Mouse (Mus musculus) c-Kit-negative CD71-positive TER-119-positive erythroid progenitor cells, embryonic 14.5 days (primary cell): ENCODE results near the gene Hdac10.
A peak's percentile ranks its signal among the peaks of the same experiment; 100 is the strongest.

ENCODE experiments used
- DNase-seq: peaks from one replicate; pipeline ENCODE4 v3.0.0-alpha.2; 2013; ENCODE audit warnings: low read depth, low spot score

Gene Hdac10

DNA sequence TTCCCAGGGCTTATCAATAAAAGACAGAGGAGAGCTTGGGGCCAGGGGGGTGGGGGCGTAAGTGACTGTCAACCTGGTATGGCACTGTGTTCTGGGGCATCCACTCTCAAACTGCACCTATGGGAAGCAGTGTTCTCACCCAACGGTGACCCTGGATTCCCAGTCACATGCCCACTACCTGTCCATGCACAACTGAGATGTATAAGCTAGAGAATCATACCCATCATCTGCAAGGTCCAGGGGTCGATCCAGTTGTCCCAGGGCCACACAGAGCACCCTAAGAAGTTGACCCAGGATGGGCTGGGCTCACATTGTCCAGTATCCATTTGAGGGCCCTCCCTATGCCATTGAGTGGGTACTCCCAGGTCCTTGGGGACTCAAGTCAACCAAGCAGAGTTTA is 4.2 kb downstream of the Hdac10 start:
- no peak for DNase-seq

DNA sequence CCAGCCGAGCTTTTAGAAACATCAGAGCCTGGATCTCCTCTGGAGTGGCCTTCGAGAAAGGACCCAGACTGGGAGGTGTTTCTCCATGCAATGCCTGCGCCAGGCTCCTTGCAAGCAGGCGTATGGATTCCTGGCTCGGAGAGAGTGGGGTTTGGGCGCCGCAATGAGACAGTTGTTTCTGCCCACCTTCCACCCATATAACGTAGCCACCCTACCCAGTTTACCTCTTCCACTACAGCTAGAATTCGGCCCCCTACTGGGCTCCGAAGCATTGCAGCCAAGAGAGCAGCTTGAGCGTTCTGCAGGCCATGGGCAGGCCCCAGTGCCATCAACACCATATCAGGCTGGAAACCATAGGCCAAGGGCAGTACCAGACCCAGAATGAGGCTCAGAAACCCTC is 4.9 kb downstream of the Hdac10 start:
- no peak for DNase-seq

DNA sequence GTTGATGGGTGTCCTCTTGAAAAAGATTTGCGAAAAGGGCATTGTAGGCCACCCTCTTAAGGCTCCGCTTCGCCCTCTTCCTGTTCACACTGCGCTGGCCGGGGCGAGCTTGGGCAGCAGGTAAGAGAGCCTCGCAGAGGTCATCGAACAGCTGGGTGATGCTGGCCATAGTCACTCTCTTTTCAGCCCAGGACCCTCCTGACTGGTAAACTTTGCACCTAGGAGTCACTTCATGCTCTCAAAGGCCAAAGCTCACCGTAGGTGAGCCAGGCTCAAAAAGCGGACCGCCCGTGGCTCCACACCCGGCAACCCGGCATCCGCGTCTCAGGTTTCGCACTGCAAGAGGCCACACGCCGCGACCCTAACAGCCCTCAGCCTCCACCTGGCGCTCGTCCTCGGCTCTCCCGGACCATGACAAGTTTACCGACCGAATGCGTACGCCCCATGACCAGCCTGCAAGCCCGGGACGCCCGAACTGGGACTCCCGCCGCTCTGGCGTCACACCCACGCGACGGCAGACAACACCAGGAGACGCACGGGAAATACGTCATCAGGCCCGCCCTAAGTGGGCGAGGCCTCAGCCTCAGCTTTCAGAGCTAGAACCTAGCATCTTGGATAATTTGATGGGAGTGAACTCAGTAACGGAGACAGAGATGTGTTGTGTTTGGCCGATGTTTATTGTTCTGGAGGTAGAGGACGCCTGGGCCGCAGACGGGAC is 5.7 kb downstream of the Hdac10 start, which contains the start of gene Tubgcp6:
TSS of gene Tubgcp6 (minus strand) at position 464 of the 718 bp plus-strand sequence.
- DNase-seq: peak; percentile 92

DNA sequence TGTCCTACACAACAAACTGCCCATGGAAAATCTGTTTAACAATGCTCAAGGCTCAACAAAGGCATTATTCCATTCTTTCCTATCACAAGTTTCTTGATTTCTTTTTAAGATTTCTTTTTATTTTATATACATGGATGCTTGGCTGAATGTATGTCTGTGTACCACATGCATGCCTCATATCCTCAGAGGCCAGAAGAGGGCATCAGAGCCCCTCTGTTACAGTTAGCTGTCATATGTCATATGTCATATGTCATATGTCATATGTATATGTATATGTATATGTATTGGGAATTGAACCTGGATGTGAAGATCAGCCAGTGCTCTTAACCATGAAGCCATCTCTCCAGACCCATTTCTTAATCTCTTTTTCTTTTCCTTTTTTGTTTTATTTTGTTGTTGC is 10.5 kb downstream of the Hdac10 start:
- DNase-seq: no peak

DNA sequence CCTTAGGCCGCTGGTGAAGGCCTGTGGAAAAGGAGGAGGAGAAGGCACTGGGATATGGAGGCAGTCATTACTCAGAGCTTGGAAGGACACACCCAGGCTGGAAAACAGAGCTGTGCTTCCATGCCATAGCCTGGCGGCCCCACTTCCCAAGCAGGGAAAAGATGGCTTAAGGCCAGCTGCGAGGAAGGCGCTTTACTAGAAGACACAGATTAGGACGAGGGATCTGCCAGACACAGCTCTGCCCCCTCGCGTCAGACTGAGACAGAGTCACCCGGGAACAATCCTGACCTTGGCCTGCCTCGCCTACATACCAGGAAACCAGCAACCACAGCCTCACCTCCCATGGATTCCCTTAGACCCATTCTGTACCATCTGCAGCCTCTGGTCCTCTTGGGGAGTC is 18.4 kb downstream of the Hdac10 start:
- DNase-seq: no peak

DNA sequence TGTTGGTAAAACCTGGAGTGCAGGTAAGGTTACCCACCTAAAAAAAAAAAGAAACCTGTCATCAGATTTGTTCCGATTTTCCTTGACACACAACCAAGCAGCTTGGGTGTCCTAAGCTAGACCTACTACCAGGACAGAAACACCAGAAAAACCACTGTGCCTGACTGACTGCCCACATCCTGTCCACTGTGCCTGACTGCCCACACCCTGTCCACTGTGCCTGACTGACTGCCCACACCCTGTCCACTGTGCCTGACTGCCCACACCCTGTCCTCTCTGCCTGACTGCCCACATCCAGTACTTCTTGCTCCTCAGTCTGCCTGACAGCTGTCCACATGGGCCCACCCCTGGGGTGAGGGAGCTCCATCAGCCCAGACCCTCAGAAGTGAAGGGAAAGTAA is 21.5 kb downstream of the Hdac10 start:
- no peak for DNase-seq

DNA sequence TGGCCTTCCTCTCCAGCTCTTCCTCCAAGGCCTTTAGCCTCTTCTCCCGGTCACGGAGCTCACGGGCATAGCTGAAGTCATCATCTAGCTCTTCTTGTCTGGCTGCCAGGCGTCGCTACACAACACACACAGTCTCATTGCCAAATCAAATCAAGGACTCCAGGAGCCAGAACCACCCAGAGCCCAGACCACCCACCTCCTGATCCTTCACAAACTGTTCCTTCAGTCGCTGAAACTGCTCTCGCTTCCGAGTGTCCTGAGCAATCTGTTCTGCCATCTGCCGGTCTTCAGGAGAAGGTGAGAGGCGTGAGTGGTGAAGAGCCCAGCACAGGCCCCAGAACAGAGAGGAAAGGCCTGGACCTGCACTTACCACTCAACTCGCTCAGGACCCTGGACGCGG is 22.4 kb downstream of the Hdac10 start:
- no peak for DNase-seq

DNA sequence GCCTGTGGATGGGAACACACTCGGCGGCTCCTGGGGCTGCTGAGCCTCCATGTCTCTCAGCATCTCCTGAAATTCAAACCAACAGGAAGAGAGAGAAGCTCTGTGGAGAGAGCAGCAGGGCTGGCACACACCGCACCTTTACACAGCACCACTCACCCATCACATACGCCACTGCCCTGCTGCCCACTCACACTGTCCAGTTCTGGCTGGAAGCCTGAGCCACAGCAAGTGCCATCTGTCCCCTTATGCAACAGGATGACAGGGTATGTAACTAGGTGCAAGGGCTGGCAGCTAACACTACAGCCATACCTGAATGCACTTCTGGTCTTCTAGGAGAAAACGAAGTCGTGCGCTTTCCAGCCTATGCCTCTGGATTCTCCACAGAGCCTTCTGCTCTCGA is 24.1 kb downstream of the Hdac10 start:
- no peak for DNase-seq

DNA sequence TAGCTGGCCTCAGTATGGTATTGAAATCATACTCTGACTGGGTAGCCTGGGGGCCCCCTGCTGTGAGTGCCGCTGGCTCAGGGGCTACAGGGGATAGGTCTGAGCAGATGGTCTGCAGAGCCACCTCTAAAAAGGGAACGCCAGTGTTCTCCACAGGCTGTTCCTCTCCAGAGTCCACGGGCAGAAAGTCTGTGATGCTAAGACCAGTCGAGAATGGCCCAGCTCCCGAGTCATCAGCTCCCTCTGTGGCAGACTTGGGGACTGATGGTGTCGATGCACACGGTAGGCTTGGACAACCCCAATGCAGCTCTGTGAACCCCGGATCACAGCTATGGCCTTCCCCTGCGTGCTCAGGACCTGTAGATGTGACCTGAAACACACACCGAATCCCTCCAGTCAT is 24.6 kb downstream of the Hdac10 start:
- no peak for DNase-seq

DNA sequence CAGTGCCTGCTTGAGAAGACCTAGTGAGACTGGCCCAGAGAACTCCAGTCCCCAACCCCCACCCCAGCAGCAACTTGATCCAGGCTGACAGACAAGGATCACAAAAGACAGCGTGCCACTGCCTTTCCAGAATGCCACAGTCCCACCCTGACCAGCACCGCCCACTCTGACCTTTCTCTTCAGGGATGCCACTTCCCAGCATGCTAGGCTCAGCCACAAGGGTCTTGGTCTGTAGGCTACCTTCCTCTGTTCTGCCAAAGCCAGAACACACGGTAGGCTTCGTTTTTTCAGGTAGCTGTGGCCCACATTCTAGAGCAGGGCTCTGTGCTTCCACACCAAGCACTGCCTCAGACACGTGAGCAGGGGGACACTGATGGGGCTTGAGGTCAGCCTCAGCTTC is 25.9 kb downstream of the Hdac10 start:
- DNase-seq: no peak

DNA sequence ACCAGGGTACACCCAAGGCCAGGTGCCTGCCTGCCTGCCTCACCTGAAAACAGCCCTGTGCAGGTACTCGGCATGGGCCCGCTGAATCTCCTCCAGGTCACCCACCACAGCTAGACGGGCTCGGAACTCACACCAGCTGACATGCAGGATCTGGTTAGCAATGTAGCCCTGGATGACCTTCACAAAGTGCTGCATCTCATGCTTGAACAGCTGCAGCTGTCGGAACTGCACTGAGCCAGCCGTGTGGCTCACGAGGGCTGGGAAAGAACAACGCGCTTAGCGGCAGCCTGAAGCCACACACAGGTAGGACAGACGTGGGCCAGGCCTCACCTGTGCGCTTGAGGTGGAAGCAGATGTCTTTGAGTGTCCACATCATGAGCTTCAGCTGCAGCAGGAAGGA is 27.7 kb downstream of the Hdac10 start:
- DNase-seq: no peak

DNA sequence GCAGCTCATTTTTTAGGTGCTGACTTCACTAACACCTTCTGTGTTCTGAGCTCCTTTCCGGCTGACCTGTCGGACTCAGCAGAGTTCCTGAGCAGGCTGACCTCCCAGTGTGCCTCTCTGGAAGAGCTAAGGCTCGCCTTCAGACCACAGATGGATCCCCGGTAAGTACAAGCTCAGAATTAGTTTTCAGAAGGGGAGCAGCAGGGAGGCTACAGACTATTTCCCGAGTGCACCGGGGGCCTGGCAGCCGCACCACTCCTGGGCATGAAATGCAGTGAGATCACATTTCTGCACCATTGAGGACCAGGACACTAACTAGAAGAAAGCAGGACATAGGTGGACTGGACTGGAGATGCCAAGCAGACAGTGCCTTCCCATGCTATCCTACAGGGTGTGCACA is 29.9 kb downstream of the Hdac10 start:
- DNase-seq: no peak

DNA sequence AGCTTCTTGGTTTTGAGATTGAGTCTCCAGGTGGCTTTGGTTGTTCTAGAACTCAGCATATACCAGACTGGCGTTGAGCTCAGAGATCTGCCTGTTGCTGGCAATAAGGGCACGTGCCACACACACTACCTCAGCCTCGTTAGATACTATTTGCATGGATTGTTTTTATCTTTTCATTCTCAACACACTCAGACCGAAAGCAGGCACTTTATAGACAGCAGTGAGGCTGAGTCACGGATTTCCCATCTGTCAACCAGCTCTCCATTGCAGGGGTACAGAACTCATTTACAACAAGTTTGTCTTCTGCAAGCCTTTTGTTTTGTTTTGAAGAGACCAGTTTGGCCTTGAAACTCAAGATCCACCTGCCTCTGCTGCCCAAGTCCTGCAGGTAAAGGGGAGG is 31.1 kb downstream of the Hdac10 start:
- no peak for DNase-seq

DNA sequence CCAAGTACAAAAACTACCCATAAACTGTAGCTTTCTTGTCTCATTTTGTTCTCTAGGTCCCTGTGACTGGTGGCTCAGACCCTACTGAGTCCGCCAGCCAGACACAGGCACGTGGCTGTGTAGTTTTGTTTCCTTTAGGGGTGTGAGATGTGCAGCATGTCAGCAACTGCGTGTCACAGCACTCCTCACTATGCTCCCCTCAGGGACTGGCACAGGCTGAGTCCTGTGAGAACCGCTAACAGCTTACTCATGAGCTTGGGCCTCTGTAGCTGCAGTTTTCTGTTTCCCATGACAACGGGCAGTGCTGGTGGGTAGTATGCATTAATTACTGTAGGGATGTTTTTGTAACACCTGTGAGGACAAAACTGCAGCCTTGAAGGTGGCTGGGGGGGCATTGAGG is 36.3 kb downstream of the Hdac10 start:
- no peak for DNase-seq

DNA sequence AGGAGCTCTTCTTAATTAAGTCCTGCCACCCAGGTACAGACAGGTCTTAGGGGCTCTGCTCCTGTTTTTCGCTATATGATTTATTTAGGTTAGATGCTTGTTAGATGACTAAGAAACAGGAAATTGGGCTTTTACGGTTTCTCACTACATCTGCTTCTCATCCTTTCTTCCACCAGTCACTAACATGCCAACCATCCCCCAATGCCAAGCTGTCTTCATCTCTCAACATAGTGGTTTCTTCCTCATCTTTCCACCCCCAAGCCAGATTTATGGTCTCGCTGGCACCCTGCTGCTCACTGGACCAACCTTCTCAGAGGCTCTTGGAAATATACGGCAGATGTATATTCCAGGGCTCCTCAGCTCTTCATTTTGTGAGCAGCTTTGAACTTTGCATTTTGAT is 37.8 kb downstream of the Hdac10 start:
- DNase-seq: no peak

DNA sequence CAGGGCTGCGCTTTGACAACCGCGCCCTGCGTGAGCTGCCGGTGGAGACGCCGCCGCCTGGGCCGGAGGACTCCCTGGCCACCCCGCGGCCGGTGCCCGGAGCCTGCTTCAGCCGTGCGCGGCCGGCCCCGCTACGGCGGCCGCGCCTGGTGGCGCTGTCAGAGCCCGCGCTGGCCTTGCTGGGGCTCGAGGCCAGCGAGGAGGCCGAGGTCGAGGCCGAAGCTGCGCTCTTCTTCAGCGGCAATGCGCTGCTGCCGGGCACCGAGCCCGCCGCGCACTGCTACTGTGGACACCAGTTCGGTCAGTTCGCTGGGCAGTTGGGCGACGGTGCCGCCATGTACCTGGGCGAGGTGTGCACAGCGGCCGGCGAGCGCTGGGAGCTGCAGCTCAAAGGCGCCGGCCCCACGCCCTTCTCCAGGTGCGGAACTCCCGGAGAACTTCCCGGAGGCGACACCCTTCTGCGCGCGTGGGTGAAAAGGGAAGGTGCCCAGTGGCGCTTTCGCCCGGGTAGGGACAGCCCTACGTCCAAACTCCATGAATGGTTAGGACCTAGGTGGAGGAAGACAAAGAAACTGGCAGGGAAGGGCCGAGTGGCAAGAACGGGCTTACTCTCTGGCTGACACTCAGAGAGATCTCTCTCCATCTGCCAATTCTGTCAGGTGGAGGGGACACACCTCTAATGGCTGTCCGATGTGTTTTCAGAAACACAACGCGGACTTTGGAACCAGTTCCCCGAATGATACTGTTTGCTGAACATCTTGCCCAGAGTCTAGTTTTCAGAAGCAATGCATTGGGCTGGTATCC is 39.0 kb downstream of the Hdac10 start:
- no peak for DNase-seq

DNA sequence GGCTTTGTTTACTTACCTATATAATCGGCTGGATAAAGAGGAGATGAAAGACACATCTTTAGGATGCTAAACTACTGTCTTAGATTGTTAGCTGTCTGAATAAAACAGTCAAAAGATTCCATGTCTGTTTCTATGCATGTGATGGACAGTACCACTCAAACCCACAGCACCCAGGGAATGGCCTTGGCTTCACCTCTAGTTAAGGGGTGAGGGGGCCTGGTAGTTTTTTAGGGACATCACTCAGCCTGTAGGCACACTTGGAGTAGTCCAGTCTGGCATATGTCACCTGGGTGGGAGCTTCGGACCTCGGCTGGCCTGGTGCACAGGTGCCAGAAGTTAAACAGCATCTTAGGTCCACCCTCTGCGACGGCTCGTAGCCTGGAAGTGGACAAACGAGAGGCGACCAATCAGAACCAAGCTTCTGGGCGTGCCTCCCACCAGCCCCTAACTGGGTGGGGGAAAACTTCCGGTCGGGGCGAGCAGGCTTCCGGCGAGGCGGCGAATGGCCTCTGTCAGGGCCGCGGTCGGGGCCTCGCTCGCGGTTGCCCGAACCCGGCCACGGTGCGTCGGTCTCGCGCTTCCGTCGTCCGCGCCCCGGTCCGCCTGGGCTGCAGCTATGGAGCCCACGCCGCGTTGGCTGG is 39.8 kb downstream of the Hdac10 start, which contains the start of gene Selenoo:
TSS of gene Selenoo (plus strand) at position 478 of the 641 bp plus-strand sequence.
- DNase-seq: peak; percentile 78

DNA sequence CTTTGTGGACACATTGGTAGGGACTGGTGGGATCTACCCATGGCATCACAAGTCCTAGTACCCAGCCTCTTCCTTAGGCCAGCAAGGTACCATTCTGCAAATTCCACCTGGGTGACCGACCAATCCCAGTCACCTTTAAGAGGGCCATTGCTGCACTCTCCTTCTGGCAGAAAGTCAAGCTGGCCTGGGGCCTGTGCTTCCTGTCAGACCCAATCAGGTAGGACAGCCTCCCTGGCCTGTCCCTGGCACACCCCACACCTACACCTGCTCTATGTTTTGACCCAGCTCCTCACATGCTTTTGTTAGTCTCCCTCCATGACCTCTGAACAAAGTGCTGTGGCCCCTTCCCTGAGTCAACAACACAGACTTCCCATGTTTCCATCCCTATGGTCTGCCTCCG is 43.7 kb downstream of the Hdac10 start:
- DNase-seq: no peak

DNA sequence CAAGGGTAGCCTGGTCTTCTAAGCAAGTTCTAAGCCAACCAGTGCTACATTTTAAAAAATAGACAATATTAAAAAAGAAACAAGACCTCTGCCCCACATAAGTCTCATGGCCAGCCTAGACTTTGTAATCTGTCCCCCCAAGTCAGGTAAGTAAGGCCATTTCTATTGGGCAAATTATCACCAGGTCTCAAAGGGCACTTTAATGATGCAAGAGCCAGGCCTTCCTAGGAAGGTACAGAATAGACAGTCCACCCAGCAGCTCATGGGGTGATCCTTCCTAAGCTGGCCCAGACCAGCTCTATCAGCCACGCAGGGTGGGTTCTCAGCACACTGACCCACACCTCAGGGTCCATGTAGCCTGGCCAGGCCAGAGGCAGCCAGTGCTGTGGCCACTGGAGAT is 44.6 kb downstream of the Hdac10 start:
- no peak for DNase-seq

DNA sequence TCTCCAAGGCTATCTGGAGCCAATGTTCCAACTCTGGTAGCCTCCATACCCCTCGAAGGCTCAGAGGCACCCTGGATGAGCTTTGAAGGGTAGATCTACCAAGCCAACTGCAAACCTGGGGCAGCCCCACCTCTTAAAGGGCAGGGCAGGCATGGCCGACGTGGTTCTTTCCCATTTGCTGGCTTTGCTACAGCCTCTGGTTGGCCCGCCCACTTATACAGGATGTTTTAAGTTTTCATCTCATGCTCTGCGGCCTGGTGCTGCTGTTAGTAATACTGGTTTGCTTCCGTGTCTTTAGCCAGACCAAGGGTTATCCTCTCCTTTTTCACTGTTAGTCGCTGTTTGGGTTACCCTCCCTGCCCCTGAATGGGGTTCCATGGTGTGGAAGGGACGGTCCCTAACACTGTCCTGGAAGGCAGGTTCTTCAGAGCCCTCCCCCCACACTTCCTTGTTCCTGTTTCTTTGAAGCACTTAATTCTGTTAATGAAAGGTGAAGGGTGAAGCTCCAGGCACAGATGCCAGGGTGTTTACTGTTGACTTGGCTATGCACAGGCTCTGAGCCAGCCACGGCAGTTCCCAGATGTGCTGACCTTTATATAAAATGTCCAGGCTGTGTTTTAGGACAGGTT is 50.2 kb downstream of the Hdac10 start:
- DNase-seq: no peak

DNA sequence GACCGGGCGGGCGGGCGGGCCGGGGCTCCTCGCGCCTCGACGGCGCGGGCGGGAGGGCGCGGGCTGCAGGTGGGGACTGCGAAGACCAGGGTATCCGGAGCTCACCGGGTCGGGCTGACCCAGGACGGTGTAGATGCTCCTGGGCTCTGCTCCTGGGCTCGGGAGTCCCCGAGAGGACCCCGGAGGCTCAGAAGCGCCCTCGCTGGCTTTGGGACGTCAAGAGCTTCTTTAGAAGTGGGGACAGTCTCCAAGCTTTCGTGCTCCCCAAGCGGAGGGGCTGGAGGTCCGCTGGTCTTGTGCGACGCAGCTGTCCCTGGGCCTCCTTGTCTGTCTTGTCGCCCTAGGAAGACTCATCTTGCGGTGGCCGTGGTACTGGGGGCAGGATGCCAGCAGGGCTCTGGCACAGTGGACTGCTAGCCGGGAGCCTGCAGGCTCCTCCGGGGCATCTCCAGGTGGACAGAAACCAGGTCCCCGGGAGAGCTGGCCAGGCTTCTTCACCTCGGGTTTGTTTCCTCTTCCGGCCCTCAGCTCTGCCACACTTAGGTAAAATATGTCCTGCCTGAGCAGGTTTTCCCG is 52.3 kb downstream of the Hdac10 start:
- DNase-seq: no peak
